Mouse (Mus musculus) kidney, adult 2 months (tissue): ENCODE measurements at regions not wholly inside any gene's neighbourhood (a gene's known extent, or its start where the extent isn't known, plus 50 kb on each side); places are given as distances from the start of the nearest gene placed in this dataset.
"Not testable (repeated sequence)": the region's sequence is repeated elsewhere in the genome, so short reads cannot be mapped to it uniquely, and the experiment has no call there.

ENCODE experiments used
- CTCF ChIP-seq: fragments of 200-500 bp; conservative IDR thresholded peaks from 2 replicates; pipeline ENCODE4 v1.5.1; 2011; ENCODE audit warnings: low read depth, mild to moderate bottlenecking, control low read depth, low read length, moderate library complexity, mixed read lengths; ENCODE audit not compliant: insufficient read depth, insufficient read length
- POLR2A ChIP-seq: fragments of 200-500 bp; IDR thresholded peaks from one replicate; pipeline ENCODE4 v1.6.1; 2011; ENCODE audit warnings: low read depth, low read length, control low read depth

DNA sequence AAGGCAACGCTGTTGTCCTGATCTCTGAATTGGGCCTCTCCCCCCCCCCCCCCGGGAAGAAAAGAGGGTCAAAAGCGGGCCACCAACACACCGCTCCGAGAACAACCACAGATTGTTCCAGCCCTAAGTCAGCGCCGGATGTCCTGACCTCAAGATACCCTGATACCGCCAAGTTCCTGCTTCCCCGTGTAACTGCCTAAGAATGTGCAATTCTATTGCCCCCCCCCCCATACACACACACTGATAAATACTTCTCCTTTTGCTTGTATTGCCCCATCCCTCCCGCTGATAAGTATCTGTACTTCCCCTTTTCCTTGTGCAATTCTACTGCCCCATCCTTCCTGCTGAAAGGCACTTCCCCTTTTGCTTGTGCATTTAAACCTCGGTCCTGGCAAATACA lies 641.2 kb upstream of the Slc8a1 start:
- not testable (repeated sequence) for TF ChIP-seq CTCF, POLR2A
